Comparison of ENCODE assay signal across 13 mouse cellular contexts in the genomic region with DNA sequence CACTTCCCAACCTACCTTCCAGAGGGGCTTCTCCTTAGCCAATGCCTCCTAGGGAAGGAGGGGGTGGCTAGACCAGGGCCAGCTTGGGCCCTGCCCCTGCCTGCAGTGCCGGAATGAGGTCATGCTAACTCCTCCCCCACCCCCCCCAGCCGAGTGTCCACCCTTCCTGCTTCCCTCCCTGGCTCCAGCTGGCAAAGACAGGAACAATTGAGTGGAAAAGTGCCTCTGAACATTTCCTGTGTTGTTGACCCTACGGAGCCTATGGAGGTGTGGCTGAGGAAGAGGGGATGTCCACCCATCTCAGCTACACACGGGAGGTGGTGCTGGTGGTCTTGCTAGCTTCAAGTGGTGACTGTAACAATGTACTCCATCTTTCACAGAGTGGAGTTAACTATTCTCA. TPM values are rescaled to one million over a fixed set of nuclear protein-coding genes. Genes with fewer than 3 reads are reported as not detected.
DNase-seq lines count a peak whose midpoint lies in the region; ATAC-seq and TF ChIP-seq lines count a peak whose summit lies in the region.
"Had no signal": no experiment of that assay in that cellular context is flagged by ENCODE, and none has a peak within 500 bp of the region (broad histone marks: within the 10 kb centered on the region; RNA-seq: fewer than 3 reads in every experiment).

No protein-coding gene starts in this region.

- no peak overlapping the region for H3K4me2 ChIP-seq in kidney, postnatal 0 days (ENCODE audit: low read length)
- H3K4me2 ChIP-seq in heart, embryonic 14.5 days (ENCODE audit: low read length) = no peak overlapping the region
- H3K4me2 ChIP-seq: hindbrain, embryonic 14.5 days; liver, embryonic 15.5 days had no signal

- H3K36me3 ChIP-seq in kidney, postnatal 0 days (ENCODE audit: insufficient read depth, low read length) = no peaks in the 10 kb centered on the region
- H3K36me3 ChIP-seq in heart, embryonic 14.5 days (ENCODE audit: control insufficient read depth, insufficient read depth, low read length) = no peaks in the 10 kb centered on the region
- H3K36me3 ChIP-seq: G1E; liver, embryonic 15.5 days had no signal

- peaks cover 9% of the 10 kb centered on the region for H3K4me1 ChIP-seq in kidney, postnatal 0 days (replicated peaks; ENCODE audit: insufficient read depth, low read length)
- peaks cover 12 to 21% of the 10 kb centered on the region in 2 experiments for H3K4me1 ChIP-seq in heart, embryonic 14.5 days (ENCODE audit: control insufficient read depth in 2 of 2, insufficient read depth in 2 of 2, low read length in 2 of 2)

- no peaks in the 10 kb centered on the region for H3K27me3 ChIP-seq in kidney, postnatal 0 days (ENCODE audit: insufficient read depth, low read length)
- no peaks in the 10 kb centered on the region for H3K27me3 ChIP-seq in heart, embryonic 14.5 days (ENCODE audit: control insufficient read depth, insufficient read depth, low read length)

- TF ChIP-seq CTCF in kidney, postnatal 0 days (IDR thresholded peaks at IDR 0.05; ENCODE audit: low read depth) = peak; percentile 5; the same call in 1 of the 2 replicates

- no peak for ATAC-seq in kidney, postnatal 0 days (replicated peaks; ENCODE audit: low FRiP score, low read depth)
- peak; percentile 45; the same call in 1 of the 2 replicates for ATAC-seq in heart, embryonic 14.5 days (ENCODE audit: insufficient number of reproducible peaks, insufficient read depth, low FRiP score, low read depth)
- ATAC-seq in cerebellum, adult (ENCODE audit: insufficient number of reproducible peaks, low FRiP score, low TSS enrichment) = no peak

- WGBS in kidney, postnatal 0 days = 24% methylated on average over 4 of the region's 4 CpGs
- 17% methylated on average over 4 of the region's 4 CpGs for WGBS in heart, embryonic 14.5 days

- H3K9me3 ChIP-seq in kidney, postnatal 0 days (replicated peaks; ENCODE audit: low read length) = no peaks in the 10 kb centered on the region
- H3K9me3 ChIP-seq in heart, embryonic 14.5 days (ENCODE audit: control insufficient read depth, low read length) = no peaks in the 10 kb centered on the region
- H3K9me3 ChIP-seq: G1E; liver, embryonic 15.5 days had no signal

- H3K27ac ChIP-seq in kidney, postnatal 0 days = no peak overlapping the region
- H3K27ac ChIP-seq in heart, embryonic 14.5 days (replicated peaks in 1 of 2; ENCODE audit: control insufficient read depth in 1 of 2, insufficient read depth in 1 of 2, low read depth in 2 of 2, low read length in 2 of 2) = 0 out of 4 replicates have a peak overlapping the region, but pooled peaks of 1 of the 2 experiments have one; percentile 6
- H3K27ac ChIP-seq: hindbrain, embryonic 14.5 days; liver, embryonic 15.5 days had no signal

- H3K4me3 ChIP-seq in kidney, postnatal 0 days (replicated peaks; ENCODE audit: low read depth, low read length) = no peak overlapping the region
- H3K4me3 ChIP-seq in heart, embryonic 14.5 days (ENCODE audit: control insufficient read depth in 1 of 2, insufficient read depth in 1 of 2, low read depth in 1 of 2, low read length in 2 of 2) = no peak overlapping the region
- H3K4me3 ChIP-seq: liver, embryonic 15.5 days had no signal

- peak; percentile 26 for DNase-seq in adrenal gland, adult 2 months
- no peak for DNase-seq in adrenal gland, adult 8-10 months
- DNase-seq in kidney, postnatal 0 days (ENCODE audit: low spot score) = no peak
- no peak for DNase-seq in kidney, adult 11 months
- peak; percentile 28 for DNase-seq in lung, postnatal 14 days
- no peak for DNase-seq in frontal cortex, postnatal 14 days (ENCODE audit: low spot score in 2 of 2)
- DNase-seq: cerebellum, postnatal 36 days; layer of hippocampus, postnatal 36 days had no signal

- no peak overlapping the region for H3K9ac ChIP-seq in kidney, postnatal 0 days (ENCODE audit: low read depth, low read length)
- no peak overlapping the region for H3K9ac ChIP-seq in heart, embryonic 14.5 days (ENCODE audit: low read length)
- H3K9ac ChIP-seq: hindbrain, embryonic 14.5 days; liver, embryonic 15.5 days had no signal

RNA-seq across cellular contexts. Expression of a gene that starts 37.5 kb away (rescaled TPM):
- total RNA-seq in adrenal gland, adult 2 months (2021) = 10 to 100 TPM; 10.3 to 22.6 TPM
- polyA plus RNA-seq in adrenal gland, adult 2 months (2012; rRNA removed) = 16.9 and 22.5 TPM in 2 replicates
- 10 to 100 TPM; 16.1 to 56.7 (median 33.1) TPM for total RNA-seq in adrenal gland, adult 8-10 months (2022)
- 8.1 and 8.8 TPM in 2 replicates for polyA plus RNA-seq in kidney, postnatal 0 days (2015; fragmentation: Nextera tagmentation; extraction: Ambion mirVana)
- 12.4 and 16.5 TPM in 2 replicates for polyA plus RNA-seq in heart, embryonic 14.5 days (2014; fragmentation: Nextera tagmentation; extraction: Ambion mirVana)

Comparison
In these comparisons a context has a peak if more than half of its experiments do, and no peak if none do; other contexts are left out.
1. DNase-seq: peak in adrenal gland, adult 2 months (single experiment) and lung, postnatal 14 days (single experiment); none in adrenal gland, adult 8-10 months (single experiment), kidney, postnatal 0 days (single experiment), kidney, adult 11 months (single experiment) and frontal cortex, postnatal 14 days (0 of 2).